In genomic region chr2:15026817-15027216, GRCm38 (mm10) we compare ENCODE assay signal across 23 mouse cellular contexts.
"Had no signal": no experiment of that assay in that cellular context is flagged by ENCODE, and none has a peak within 500 bp of the region (broad histone marks: within the 10 kb centered on the region; RNA-seq: fewer than 3 reads in every experiment).

No protein-coding gene starts in this region.

- H3K27ac ChIP-seq: intestine, embryonic 15.5 days; kidney, postnatal 0 days; layer of hippocampus, adult 2 months; liver, embryonic 14.5 days; lung, embryonic 15.5 days; macrophage; midbrain, embryonic 12.5 days; midbrain, embryonic 15.5 days; neural tube, embryonic 12.5 days; neural tube, embryonic 15.5 days; stomach, postnatal 0 days had no signal

- H3K9ac ChIP-seq: intestine, embryonic 15.5 days; liver, embryonic 14.5 days; liver, postnatal 0 days; lung, embryonic 15.5 days; midbrain, embryonic 12.5 days; midbrain, embryonic 15.5 days; neural tube, embryonic 12.5 days; neural tube, embryonic 15.5 days had no signal

- H3K9me3 ChIP-seq: intestine, embryonic 15.5 days; lung, embryonic 15.5 days; midbrain, embryonic 12.5 days; midbrain, embryonic 15.5 days; neural tube, embryonic 12.5 days; neural tube, embryonic 15.5 days had no signal

- DNase-seq: kidney, adult 11 months; kidney, adult 9 months; kidney, postnatal 25 days; layer of hippocampus, adult 9-11 months; liver, postnatal 0 days; right cerebral cortex, adult 18-20 months; right cerebral cortex, postnatal 14 days; right cerebral cortex, postnatal 4 days; thymus, adult 2 months; thymus, postnatal 14 days; thymus, postnatal 4 days had no signal

- H3K4me2 ChIP-seq: intestine, embryonic 15.5 days; liver, embryonic 11.5 days; lung, embryonic 15.5 days; midbrain, embryonic 12.5 days; midbrain, embryonic 15.5 days; neural tube, embryonic 12.5 days; neural tube, embryonic 15.5 days had no signal

- H3K36me3 ChIP-seq: intestine, embryonic 15.5 days; lung, embryonic 15.5 days; neural tube, embryonic 12.5 days had no signal

- H3K27me3 ChIP-seq: intestine, embryonic 15.5 days; lung, embryonic 15.5 days; midbrain, embryonic 12.5 days; midbrain, embryonic 15.5 days; neural tube, embryonic 12.5 days; neural tube, embryonic 15.5 days had no signal

- ATAC-seq: intestine, embryonic 15.5 days; liver, postnatal 0 days; midbrain, embryonic 15.5 days had no signal

- H3K4me1 ChIP-seq: intestine, embryonic 15.5 days; lung, embryonic 15.5 days; midbrain, embryonic 12.5 days; midbrain, embryonic 15.5 days; neural tube, embryonic 12.5 days; neural tube, embryonic 15.5 days had no signal

- H3K4me3 ChIP-seq: intestine, embryonic 15.5 days; layer of hippocampus, adult 2 months; lung, embryonic 15.5 days; midbrain, embryonic 12.5 days; midbrain, embryonic 15.5 days; neural tube, embryonic 12.5 days; neural tube, embryonic 15.5 days had no signal
